Mouse (Mus musculus) adipocyte (in vitro differentiated cells): ENCODE measurements at regions not wholly inside any gene's neighbourhood (a gene's known extent, or its start where the extent isn't known, plus 50 kb on each side); places are given as distances from the start of the nearest gene placed in this dataset.

Experiments
- DNase-seq: peaks from one replicate; pipeline ENCODE4 v3.0.0-alpha.2; 2016; ENCODE audit warnings: low spot score

GRCm38 (mm10) chr17:88307082-88307481 lies 133.4 kb upstream of the Foxn2 start:
- no peak for DNase-seq

- no peak for DNase-seq
Observed at GRCm38 (mm10) chr17:88307826-88308225, 132.7 kb upstream of the Foxn2 start.

- DNase-seq: peak; percentile 47
Observed at GRCm38 (mm10) chr17:88312876-88313275, 127.6 kb upstream of the Foxn2 start.

- DNase-seq: no peak
Observed at GRCm38 (mm10) chr17:88316213-88316967, 124.1 kb upstream of the Foxn2 start.

GRCm38 (mm10) chr17:88317311-88317710 lies 123.2 kb upstream of the Foxn2 start:
- no peak for DNase-seq

GRCm38 (mm10) chr17:88317806-88318205 lies 122.7 kb upstream of the Foxn2 start:
- no peak for DNase-seq

- DNase-seq: no peak
Observed at GRCm38 (mm10) chr17:88318207-88318791, 122.2 kb upstream of the Foxn2 start.

- DNase-seq: no peak
Observed at GRCm38 (mm10) chr17:88318936-88319335, 121.6 kb upstream of the Foxn2 start.

- peak; percentile 35 for DNase-seq
Observed at GRCm38 (mm10) chr17:88320686-88321085, 119.8 kb upstream of the Foxn2 start.

- no peak for DNase-seq
Observed at GRCm38 (mm10) chr17:88325326-88325909, 115.1 kb upstream of the Foxn2 start.

GRCm38 (mm10) chr17:88325910-88326739 lies 114.4 kb upstream of the Foxn2 start:
- DNase-seq: no peak

GRCm38 (mm10) chr17:88326740-88327123 lies 113.8 kb upstream of the Foxn2 start:
- no peak for DNase-seq

GRCm38 (mm10) chr17:88327791-88328190 lies 112.7 kb upstream of the Foxn2 start:
- no peak for DNase-seq

- no peak for DNase-seq
Observed at GRCm38 (mm10) chr17:88328807-88329206, 111.7 kb upstream of the Foxn2 start.

GRCm38 (mm10) chr17:88329715-88330114 lies 110.8 kb upstream of the Foxn2 start:
- DNase-seq: peak; percentile 80

GRCm38 (mm10) chr17:88330129-88330528 lies 110.4 kb upstream of the Foxn2 start:
- DNase-seq: no peak

- no peak for DNase-seq
Observed at GRCm38 (mm10) chr17:88333816-88334215, 106.7 kb upstream of the Foxn2 start.

GRCm38 (mm10) chr17:88335271-88335670 lies 105.2 kb upstream of the Foxn2 start:
- peak; percentile 51 for DNase-seq

GRCm38 (mm10) chr17:88336140-88336769 lies 104.3 kb upstream of the Foxn2 start:
- DNase-seq: peak; percentile 94

- DNase-seq: no peak
Observed at GRCm38 (mm10) chr17:88337649-88338404, 102.7 kb upstream of the Foxn2 start.

- DNase-seq: no peak
Observed at GRCm38 (mm10) chr17:88341141-88341540, 99.4 kb upstream of the Foxn2 start.
